Comparison of ENCODE assay signal across 8 mouse cellular contexts in the genomic region with DNA sequence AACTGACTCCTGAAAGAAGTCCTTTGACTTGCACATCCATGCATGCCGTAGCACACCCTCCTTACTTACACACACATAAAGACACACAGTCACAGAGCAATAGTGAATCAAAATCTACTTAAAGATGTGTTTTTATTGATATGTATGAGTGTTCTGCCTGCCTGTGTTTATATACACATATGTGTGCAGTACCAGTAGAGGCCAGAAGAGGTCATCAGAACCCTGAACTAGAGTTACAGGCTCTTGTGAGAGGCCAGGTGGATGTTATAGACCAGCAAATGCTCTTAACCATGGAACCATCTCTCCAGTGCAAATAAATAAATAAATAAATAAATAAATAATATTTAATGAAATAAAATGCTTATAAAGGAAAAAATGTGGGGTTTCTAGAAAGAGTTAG.
DNase-seq lines count a peak whose midpoint lies in the region; TF ChIP-seq lines count a peak whose summit lies in the region.

No protein-coding gene starts in this region.

- TF ChIP-seq CTCF in gastrocnemius, adult 2 months (IDR thresholded peaks at IDR 0.05), result peak; percentile 58
- no peak; the same call in 1 of the 2 replicates for TF ChIP-seq CTCF in spleen, adult 2 months (IDR thresholded peaks at IDR 0.05; ENCODE audit: extremely low read depth, insufficient read depth, insufficient read length, insufficient replicate concordance)

- no peaks in the 10 kb centered on the region for H3K36me3 ChIP-seq in spleen, adult 2 months (ENCODE audit: control insufficient read depth, insufficient read depth, low read length)

- H3K4me1 ChIP-seq in spleen, adult 2 months (ENCODE audit: control insufficient read depth, insufficient read depth, insufficient read length), result no peaks in the 10 kb centered on the region

- no peak for TF ChIP-seq POLR2A in spleen, adult 2 months (IDR thresholded peaks at IDR 0.05; ENCODE audit: low read depth, low read length)

- WGBS in spleen, adult 2 months, result 98% methylated on average over 1 of the region's 1 CpGs

- no peak overlapping the region for H3K27ac ChIP-seq in gastrocnemius, adult 2 months
- no peak overlapping the region for H3K27ac ChIP-seq in spleen, adult 2 months (ENCODE audit: insufficient read depth, low read length)

- no peak for DNase-seq in gastrocnemius, adult 2 months
- DNase-seq in gastrocnemius, postnatal 14 days, result no peak
- peak; percentile 22 for DNase-seq in right cerebral cortex, postnatal 14 days
- no peak for DNase-seq in right cerebral cortex, postnatal 36 days (ENCODE audit: low spot score in 2 of 2)
- peak; percentile 88 for DNase-seq in induced T-regulatory cell, adult 2 months (ENCODE audit: low read depth)
- DNase-seq in spleen, adult 2 months (ENCODE audit: low read depth in 1 of 2, low spot score in 2 of 2), result peak; percentile 23 to 56
- DNase-seq in gastrocnemius, postnatal 4 days (ENCODE audit: low spot score in 2 of 2), result no peak
- DNase-seq in right cerebral cortex, postnatal 25 days, result no peak

- H3K4me3 ChIP-seq in gastrocnemius, adult 2 months, result no peak overlapping the region
- H3K4me3 ChIP-seq in spleen, adult 2 months (ENCODE audit: extremely low read depth, insufficient read depth, insufficient read length), result no peak overlapping the region

- no peaks in the 10 kb centered on the region for H3K27me3 ChIP-seq in spleen, adult 2 months (ENCODE audit: control insufficient read depth, insufficient read depth, low read length)

- intact Hi-C loops in gastrocnemius, adult 2 months (cut with DNase I), result loop anchor here (5.0 kb wide), 1 partner anchor 179 kb away; no protein-coding TSS in a partner anchor
- intact Hi-C loops in gastrocnemius, postnatal 14 days (cut with DNase I; ENCODE audit: low total_unique reads), result no loop called here

Comparison
In these comparisons a context has a peak if more than half of its experiments do, and no peak if none do; other contexts are left out.
1. DNase-seq: peak in right cerebral cortex, postnatal 14 days (single experiment), induced T-regulatory cell, adult 2 months (single experiment) and spleen, adult 2 months (2 of 2); none in gastrocnemius, adult 2 months (single experiment), gastrocnemius, postnatal 14 days (single experiment), right cerebral cortex, postnatal 36 days (0 of 2), gastrocnemius, postnatal 4 days (0 of 2) and right cerebral cortex, postnatal 25 days (single experiment).